Mouse (Mus musculus) small intestine, adult 2 months (tissue): ENCODE measurements around the gene Ifitm1.
A peak's percentile ranks its signal among the peaks of the same experiment; 100 is the strongest.

ENCODE experiments used
- CTCF ChIP-seq: fragments of 200-500 bp; IDR thresholded peaks from 2 replicates; pipeline ENCODE4 v1.5.1; 2012; ENCODE audit warnings: low read depth, mild to moderate bottlenecking, control low read depth, inconsistent platforms, low read length, moderate library complexity, mixed read lengths; ENCODE audit not compliant: insufficient replicate concordance, insufficient read length; ENCODE audit errors: extremely low read depth
- POLR2A ChIP-seq: fragments of 200-500 bp; IDR thresholded peaks from 2 replicates; pipeline ENCODE4 v1.6.1; 2012; ENCODE audit warnings: low read depth, mild to moderate bottlenecking, control low read depth, inconsistent platforms, low read length, moderate library complexity

- TF ChIP-seq CTCF (peak; percentile 29; the same call in 1 of the 2 replicates), POLR2A (no peak)
Observed at GRCm38 (mm10) chr7:141008312-141008761, 41.3 kb downstream of the Ifitm1 start.
